Mouse (Mus musculus) duodenum, adult 2 months (tissue): Measurements from ENCODE around the gene Smg5. TPM values are rescaled to one million over a fixed set of nuclear protein-coding genes. Genes with fewer than 3 reads are reported as not detected.

Experiments used
- polyA plus RNA-seq: library from polyadenylated mRNA; depleted of rRNA; stranded (reverse); fragments of >200 nt; gene quantifications from 2 replicates; pipeline ENCODE4 v1.2.3, GENCODE M21; 2012; ENCODE audit warnings: low replicate concordance; rRNA removed

Smg5 gene
- 49.4 and 79.7 TPM in 2 replicates for polyA plus RNA-seq

GRCm38 (mm10) chr3:88336058-88337013, at the start of gene Smg5, which contains the start of gene Tmem79:
Smg5 (plus strand) TSS chr3:88336260.
Tmem79 (minus strand) TSS chr3:88336148.

GRCm38 (mm10) chr3:88287110-88287509, 49.0 kb upstream of the Smg5 start, which contains the start of gene Gm38392:
Gm38392 (minus strand) TSS chr3:88287210.

DNA sequence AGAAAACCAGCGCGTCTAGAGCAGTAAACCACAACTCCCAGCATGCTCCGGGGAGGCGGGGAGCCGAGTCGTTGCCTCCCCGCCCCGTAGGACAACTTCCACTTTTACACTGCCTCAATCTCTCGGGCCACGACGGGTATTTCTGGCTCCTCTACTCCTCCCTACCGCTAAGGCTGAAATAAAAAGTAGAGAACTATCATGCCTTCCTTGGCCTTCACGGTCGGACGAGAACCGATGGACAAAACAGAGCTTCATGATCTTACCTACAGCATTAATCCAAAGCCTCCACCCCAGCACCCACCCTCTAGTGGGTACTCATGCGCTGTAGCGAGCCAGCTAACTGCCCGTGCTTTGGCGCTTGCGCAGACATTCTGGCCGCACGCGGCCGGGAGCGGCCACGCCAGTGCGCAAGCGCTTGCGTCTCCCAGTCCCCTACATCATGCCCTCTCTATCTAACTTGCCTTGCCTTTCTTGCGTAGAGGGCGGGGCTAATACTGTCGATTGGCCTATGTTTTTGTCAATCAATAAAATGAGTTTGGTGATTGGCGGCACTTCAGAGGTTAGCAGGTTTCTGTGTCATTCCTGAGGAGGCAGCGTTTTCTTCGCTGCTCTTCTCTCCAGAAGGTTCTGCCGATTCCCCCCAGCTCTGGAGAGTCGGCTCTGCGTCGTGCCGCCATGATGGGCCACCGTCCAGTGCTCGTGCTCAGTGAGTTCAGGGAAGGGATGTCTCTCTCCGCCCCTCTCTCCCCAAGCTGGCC, 39.3 kb upstream of the Smg5 start, which contains the start of the genes Tsacc and Cct3:
Gene Tsacc (minus strand): TSS at position 439 of the 758 bp plus-strand sequence.
Gene Cct3 (plus strand): TSS at position 556 of the 758 bp plus-strand sequence.

GRCm38 (mm10) chr3:88324951-88325405, 11.1 kb upstream of the Smg5 start, which contains the start of gene Glmp:
Glmp (plus strand) TSS chr3:88325023.

DNA sequence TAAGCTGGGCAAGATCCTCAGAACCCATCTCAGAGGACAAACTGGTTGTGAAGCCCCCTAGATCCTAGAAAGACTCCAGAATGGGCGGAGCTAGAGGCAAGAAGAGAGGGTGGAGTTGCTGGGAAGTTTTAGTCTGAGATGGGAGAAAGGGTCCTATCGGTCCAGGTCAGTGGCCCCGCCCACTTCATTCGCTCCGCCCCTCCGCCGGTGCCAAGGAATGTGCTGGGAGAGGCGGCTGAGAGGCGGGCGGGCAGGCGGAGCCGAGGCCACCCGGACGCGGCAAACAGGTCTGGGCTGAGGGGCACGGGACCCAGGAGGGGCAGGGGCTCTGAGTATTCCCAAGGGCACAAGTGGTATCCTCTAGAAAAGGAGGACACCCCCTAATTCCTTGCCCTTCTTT, 28.3 kb downstream of the Smg5 start, which contains the start of gene Paqr6:
Gene Paqr6 (plus strand): TSS at position 248 of the 400 bp plus-strand sequence.

DNA sequence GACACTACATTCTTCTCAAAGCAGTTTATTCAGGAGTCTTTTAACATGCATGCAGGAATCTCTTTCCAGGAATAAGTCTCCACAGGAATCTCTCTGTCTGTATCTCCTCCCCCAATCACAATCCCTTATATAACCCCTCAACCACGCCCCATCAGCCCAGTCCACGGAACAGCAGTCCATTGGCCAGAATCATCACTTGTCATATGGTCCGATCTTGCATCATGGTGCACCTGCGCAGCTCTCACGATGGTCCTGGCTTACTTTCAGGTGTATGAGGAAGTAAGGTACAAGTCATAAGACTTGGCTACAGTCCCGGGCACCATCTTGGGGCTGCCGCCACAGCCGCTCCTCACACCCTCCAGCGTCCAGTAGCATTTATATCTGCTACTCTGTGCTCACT, 36.6 kb downstream of the Smg5 start, which contains the start of gene Bglap3:
Gene Bglap3 (minus strand): TSS at position 101 of the 400 bp plus-strand sequence.

GRCm38 (mm10) chr3:88378599-88378998, 42.5 kb downstream of the Smg5 start, which contains the start of gene Bglap2:
Bglap2 (minus strand) TSS chr3:88378699.

DNA sequence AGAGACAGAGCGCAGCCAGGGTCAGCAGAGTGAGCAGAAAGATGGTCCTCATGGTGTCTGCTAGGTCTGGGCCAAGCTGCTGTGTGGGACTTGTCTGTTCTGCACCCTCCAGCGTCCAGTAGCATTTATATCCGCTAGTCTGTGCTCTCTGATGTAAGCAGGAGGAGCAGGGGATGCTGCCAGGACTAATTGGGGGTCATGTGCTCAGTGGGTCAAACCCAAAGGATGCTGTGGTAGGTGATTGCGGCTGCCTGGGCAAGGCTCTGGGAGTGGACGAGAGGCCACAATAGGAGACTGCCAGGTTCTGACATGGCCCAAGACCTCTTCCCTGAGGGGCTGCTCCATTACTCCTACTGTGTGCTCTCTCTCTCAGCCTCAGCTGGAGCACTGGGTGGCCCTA, 48.3 kb downstream of the Smg5 start, which contains the start of gene Bglap:
Gene Bglap (minus strand): TSS at position 101 of the 400 bp plus-strand sequence.

DNA sequence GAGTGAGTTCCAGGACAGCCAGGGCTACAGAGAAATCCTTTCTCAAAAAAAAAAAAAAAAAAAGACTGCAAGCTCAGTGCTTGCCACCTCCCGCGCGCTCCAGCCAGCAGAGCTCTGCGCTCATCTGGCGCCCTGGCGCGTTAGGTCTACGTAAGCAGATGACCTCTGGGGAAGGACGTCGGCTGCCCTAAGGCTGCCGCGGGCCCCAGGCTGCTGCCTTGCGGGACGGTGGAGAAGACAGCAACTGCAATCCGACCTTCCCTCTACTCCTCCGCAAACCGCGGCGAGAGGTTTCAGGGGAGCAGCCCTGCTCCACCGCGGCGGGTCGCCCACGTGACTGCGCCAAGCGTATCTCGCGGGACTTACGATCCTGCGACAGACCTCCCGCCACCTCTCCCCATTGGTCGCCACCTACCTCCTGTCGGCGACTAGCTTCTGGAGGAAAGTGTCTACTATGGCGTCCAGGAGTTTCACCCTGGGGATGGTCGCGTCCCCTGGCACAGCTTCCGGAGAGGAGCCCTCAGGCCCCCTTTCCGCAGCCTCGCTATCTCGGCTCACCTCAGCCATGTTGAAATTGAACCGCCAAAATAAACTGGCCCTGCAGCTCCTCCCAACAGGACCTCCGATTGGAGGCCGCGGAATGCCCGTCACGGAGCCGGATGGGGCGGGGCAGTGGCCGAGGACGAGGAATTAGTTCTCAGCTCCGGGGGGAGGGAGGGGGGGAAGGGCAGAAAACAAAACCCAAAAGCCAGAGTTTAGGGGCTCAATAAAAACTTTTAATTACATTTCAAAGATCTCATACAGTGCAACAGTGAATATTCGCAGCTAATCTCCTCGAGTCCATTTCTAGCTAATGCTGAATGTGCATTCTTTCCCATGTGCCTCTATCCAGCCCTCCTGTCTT, 73.9 kb downstream of the Smg5 start, which contains the start of gene Pmf1:
Gene Pmf1 (minus strand): TSS at position 591 of the 904 bp plus-strand sequence.

Other genes starting within 250 kb of the Smg5 start
- gene Mef2d, start 193.9 kb upstream of the Smg5 start, polyA plus RNA-seq: 58.2 and 67.0 TPM in 2 replicates
- 12.4 and 47.3 TPM in 2 replicates for gene Rhbg, start 81.6 kb upstream of the Smg5 start, polyA plus RNA-seq
- gene Gm38392, start 49.0 kb upstream of the Smg5 start, polyA plus RNA-seq: not detected in 2 replicates
- gene Tsacc, start 39.3 kb upstream of the Smg5 start, polyA plus RNA-seq: 0.83 and 1.6 TPM in 2 replicates
- gene Cct3, start 39.1 kb upstream of the Smg5 start, polyA plus RNA-seq: 51.1 and 53.1 TPM in 2 replicates
- 130 and 216 TPM in 2 replicates for gene Glmp, start 11.2 kb upstream of the Smg5 start, polyA plus RNA-seq
- gene Tmem79, start 112 bp upstream of the Smg5 start, polyA plus RNA-seq: 42.5 and 51.7 TPM in 2 replicates
- 3.5 and 4.6 TPM in 2 replicates for gene Paqr6, start 28.3 kb downstream of the Smg5 start, polyA plus RNA-seq
- 3.7 and 5.3 TPM in 2 replicates for gene Bglap3, start 36.5 kb downstream of the Smg5 start, polyA plus RNA-seq
- gene Bglap2, start 42.4 kb downstream of the Smg5 start, polyA plus RNA-seq: 0.92 TPM in 1 of 2 replicates, not detected in the other
- gene Bglap, start 48.2 kb downstream of the Smg5 start, polyA plus RNA-seq: 2.2 and 3.3 TPM in 2 replicates
- 95.3 and 128 TPM in 2 replicates for gene Pmf1, start 74.1 kb downstream of the Smg5 start, polyA plus RNA-seq
- gene Slc25a44, start 88.9 kb downstream of the Smg5 start, polyA plus RNA-seq: 19.7 and 31.1 TPM in 2 replicates
- 187 and 317 TPM in 2 replicates for gene Sema4a, start 124.9 kb downstream of the Smg5 start, polyA plus RNA-seq
- 124 and 179 TPM in 2 replicates for gene Lmna, start 173.7 kb downstream of the Smg5 start, polyA plus RNA-seq
- 0.24 and 0.51 TPM in 2 replicates for gene Mex3a, start 196.1 kb downstream of the Smg5 start, polyA plus RNA-seq
- 189 and 203 TPM in 2 replicates for gene Rab25, start 212.0 kb downstream of the Smg5 start, polyA plus RNA-seq
- 163 and 174 TPM in 2 replicates for gene Lamtor2, start 216.8 kb downstream of the Smg5 start, polyA plus RNA-seq
- 35.6 and 53.0 TPM in 2 replicates for gene Ubqln4, start 217.5 kb downstream of the Smg5 start, polyA plus RNA-seq
- 198 and 233 TPM in 2 replicates for gene Ssr2, start 239.6 kb downstream of the Smg5 start, polyA plus RNA-seq